Mouse (Mus musculus): Measurements from ENCODE around the gene Dnaaf2. TPM values are rescaled to one million over a fixed set of nuclear protein-coding genes. Genes with fewer than 3 reads are reported as not detected.

The Dnaaf2 gene
- total and polyA plus RNA-seq, 2 experiments from 2014 or later: 6.1 to 9.4 TPM

DNA sequence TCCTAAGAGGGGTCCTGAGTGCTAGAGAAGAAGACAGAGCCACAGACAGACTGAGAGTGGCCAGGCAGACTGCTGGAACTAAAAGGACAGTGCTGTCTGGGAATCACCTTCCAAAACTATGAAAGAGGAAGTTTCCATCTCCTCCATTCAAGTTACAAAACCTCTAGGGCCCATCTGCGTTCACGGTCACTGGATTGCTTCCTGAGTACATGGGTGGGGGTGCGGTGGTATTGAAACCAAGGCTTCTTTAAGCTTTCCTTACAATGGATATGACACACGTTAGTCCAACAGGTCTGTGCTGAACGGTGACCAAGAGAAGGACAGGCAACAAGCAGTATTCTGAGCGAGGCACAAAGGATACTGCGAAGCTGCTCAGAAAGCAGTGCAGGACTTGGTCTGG lies 16.2 kb upstream of the Dnaaf2 start:
- no peaks in the 10 kb centered on the region for H3K4me1 ChIP-seq (ENCODE audit: insufficient read depth, low read length)
- WGBS: 93% methylated on average over 7 of the region's 7 CpGs
- no peaks in the 10 kb centered on the region for H3K36me3 ChIP-seq (ENCODE audit: insufficient read depth, low read length)
- H3K4me3 ChIP-seq (ENCODE audit: low read depth, low read length): no peak overlapping the region
- no peak overlapping the region for H3K27ac ChIP-seq (ENCODE audit: low read depth, low read length)
- no peaks in the 10 kb centered on the region for H3K27me3 ChIP-seq (ENCODE audit: insufficient read depth, low read length)
- no peak overlapping the region for H3K4me2 ChIP-seq (ENCODE audit: low read depth, low read length, poor library complexity, severe bottlenecking)
- no peak for TF ChIP-seq CTCF (IDR thresholded peaks at IDR 0.05)
- no peak for ATAC-seq (ENCODE audit: low FRiP score)
- no peaks in the 10 kb centered on the region for H3K9me3 ChIP-seq (ENCODE audit: low read length)
- no peak for DNase-seq (ENCODE audit: low spot score)
- H3K9ac ChIP-seq (replicated peaks; ENCODE audit: low read length, poor library complexity, severe bottlenecking): no peak overlapping the region

- Histone ChIP-seq H3K4me2 (ENCODE audit: low read depth, low read length, poor library complexity, severe bottlenecking) (no peak overlapping the region), H3K36me3 (ENCODE audit: insufficient read depth, low read length) (no peaks in the 10 kb centered on the region), H3K4me3 (ENCODE audit: low read depth, low read length) (no peak overlapping the region), H3K27me3 (ENCODE audit: insufficient read depth, low read length) (no peaks in the 10 kb centered on the region), H3K9ac (replicated peaks; ENCODE audit: low read length, poor library complexity, severe bottlenecking) (no peak overlapping the region), H3K4me1 (ENCODE audit: insufficient read depth, low read length) (no peaks in the 10 kb centered on the region), H3K9me3 (ENCODE audit: low read length) (no peaks in the 10 kb centered on the region), H3K27ac (ENCODE audit: low read depth, low read length) (no peak overlapping the region)
- no peak for ATAC-seq (ENCODE audit: low FRiP score)
- DNase-seq (ENCODE audit: low spot score): no peak
- no peak for TF ChIP-seq CTCF (IDR thresholded peaks at IDR 0.05)
- WGBS: 95% methylated on average over 13 of the region's 13 CpGs
Measured at GRCm38 (mm10) chr12:69213186-69213777, 15.1 kb upstream of the Dnaaf2 start.

DNA sequence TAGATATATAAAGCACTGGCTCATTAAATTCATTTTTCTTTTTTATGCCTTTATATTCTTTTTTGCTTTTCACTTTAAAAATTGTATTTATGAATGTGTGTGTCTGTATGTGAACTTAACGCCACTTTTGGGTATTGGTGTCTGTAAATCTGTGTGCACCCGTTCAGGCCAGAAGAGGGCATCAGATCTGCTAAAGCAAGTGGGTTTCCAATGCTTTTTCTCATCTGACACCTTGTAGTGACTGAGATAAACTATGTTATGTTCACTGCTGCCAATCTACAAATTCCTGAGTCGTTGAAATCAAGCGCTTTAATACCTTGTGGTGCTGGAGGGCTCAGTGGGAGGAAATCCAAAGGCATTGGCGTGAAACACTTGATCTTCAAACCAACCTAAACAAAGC lies 12.8 kb upstream of the Dnaaf2 start:
- Histone ChIP-seq H3K4me2 (ENCODE audit: low read depth, low read length, poor library complexity, severe bottlenecking) (no peak overlapping the region), H3K4me3 (ENCODE audit: low read depth, low read length) (no peak overlapping the region), H3K36me3 (ENCODE audit: insufficient read depth, low read length) (no peaks in the 10 kb centered on the region), H3K27ac (ENCODE audit: low read depth, low read length) (no peak overlapping the region), H3K9me3 (ENCODE audit: low read length) (no peaks in the 10 kb centered on the region), H3K9ac (replicated peaks; ENCODE audit: low read length, poor library complexity, severe bottlenecking) (no peak overlapping the region), H3K4me1 (ENCODE audit: insufficient read depth, low read length) (no peaks in the 10 kb centered on the region), H3K27me3 (ENCODE audit: insufficient read depth, low read length) (no peaks in the 10 kb centered on the region)
- ATAC-seq (ENCODE audit: low FRiP score): no peak
- peak; percentile 69 for TF ChIP-seq CTCF (IDR thresholded peaks at IDR 0.05)
- DNase-seq (ENCODE audit: low spot score): peak; percentile 24
- 77% methylated on average over 5 of the region's 5 CpGs for whole genome bisulfite sequencing

GRCm38 (mm10) chr12:69210056-69210979 lies 12.1 kb upstream of the Dnaaf2 start:
- H3K36me3 ChIP-seq (ENCODE audit: insufficient read depth, low read length): no peaks in the 10 kb centered on the region
- no peak for ATAC-seq (ENCODE audit: low FRiP score)
- DNase-seq (ENCODE audit: low spot score): no peak
- no peaks in the 10 kb centered on the region for H3K27me3 ChIP-seq (ENCODE audit: insufficient read depth, low read length)
- H3K27ac ChIP-seq (ENCODE audit: low read depth, low read length): no peak overlapping the region
- no peak overlapping the region for H3K4me2 ChIP-seq (ENCODE audit: low read depth, low read length, poor library complexity, severe bottlenecking)
- H3K4me1 ChIP-seq (ENCODE audit: insufficient read depth, low read length): no peaks in the 10 kb centered on the region
- TF ChIP-seq CTCF (IDR thresholded peaks at IDR 0.05): no peak
- WGBS: 90% methylated on average over 18 of the region's 18 CpGs
- no peaks in the 10 kb centered on the region for H3K9me3 ChIP-seq (ENCODE audit: low read length)
- H3K9ac ChIP-seq (replicated peaks; ENCODE audit: low read length, poor library complexity, severe bottlenecking): no peak overlapping the region
- H3K4me3 ChIP-seq (ENCODE audit: low read depth, low read length): no peak overlapping the region

GRCm38 (mm10) chr12:69208520-69208919 lies 10.3 kb upstream of the Dnaaf2 start:
- peak; percentile 38 for TF ChIP-seq CTCF (IDR thresholded peaks at IDR 0.05)
- no peak overlapping the region for H3K4me3 ChIP-seq (ENCODE audit: low read depth, low read length)
- DNase-seq (ENCODE audit: low spot score) (no peak), ATAC-seq (ENCODE audit: low FRiP score) (no peak)
- H3K4me1 ChIP-seq (ENCODE audit: insufficient read depth, low read length): no peaks in the 10 kb centered on the region
- H3K36me3 ChIP-seq (ENCODE audit: insufficient read depth, low read length): no peaks in the 10 kb centered on the region
- no peaks in the 10 kb centered on the region for H3K9me3 ChIP-seq (ENCODE audit: low read length)
- no peak overlapping the region for H3K9ac ChIP-seq (replicated peaks; ENCODE audit: low read length, poor library complexity, severe bottlenecking)
- H3K27ac ChIP-seq (ENCODE audit: low read depth, low read length): no peak overlapping the region
- no peak overlapping the region for H3K4me2 ChIP-seq (ENCODE audit: low read depth, low read length, poor library complexity, severe bottlenecking)
- WGBS: 91% methylated on average over 2 of the region's 2 CpGs
- no peaks in the 10 kb centered on the region for H3K27me3 ChIP-seq (ENCODE audit: insufficient read depth, low read length)

- no peak for TF ChIP-seq CTCF (IDR thresholded peaks at IDR 0.05)
- DNase-seq (ENCODE audit: low spot score): no peak
- H3K4me2 ChIP-seq (ENCODE audit: low read depth, low read length, poor library complexity, severe bottlenecking): no peak overlapping the region
- no peak overlapping the region for H3K4me3 ChIP-seq (ENCODE audit: low read depth, low read length)
- no peaks in the 10 kb centered on the region for H3K4me1 ChIP-seq (ENCODE audit: insufficient read depth, low read length)
- H3K27ac ChIP-seq (ENCODE audit: low read depth, low read length): no peak overlapping the region
- H3K9ac ChIP-seq (replicated peaks; ENCODE audit: low read length, poor library complexity, severe bottlenecking): no peak overlapping the region
- H3K36me3 ChIP-seq (ENCODE audit: insufficient read depth, low read length): no peaks in the 10 kb centered on the region
- ATAC-seq (ENCODE audit: low FRiP score): no peak
- no peaks in the 10 kb centered on the region for H3K27me3 ChIP-seq (ENCODE audit: insufficient read depth, low read length)
- no peaks in the 10 kb centered on the region for H3K9me3 ChIP-seq (ENCODE audit: low read length)
- 94% methylated on average over 7 of the region's 7 CpGs for WGBS
Measured at GRCm38 (mm10) chr12:69207926-69208325, 9.7 kb upstream of the Dnaaf2 start.

Measured in midbrain, postnatal 0 days (tissue).